Mouse (Mus musculus) erythroblast, embryonic 14.5 days (primary cell): ENCODE data around the gene Gtf2h1.

Experiments
- GATA1 ChIP-seq: IDR thresholded peaks from 2 replicates; pipeline ENCODE4 v1.6.1; 2012; ENCODE audit warnings: low read length, inconsistent platforms, mixed read lengths
- TAL1 ChIP-seq: IDR thresholded peaks from 3 replicates; pipeline ENCODE4 v1.6.1; 2012; ENCODE audit warnings: low read length, inconsistent platforms, mixed read lengths

GRCm38 (mm10) chr7:46853365-46853764, 57.5 kb downstream of the Gtf2h1 start:
- no peak for TF ChIP-seq TAL1
- TF ChIP-seq GATA1 = no peak
